16 mouse cellular contexts compared by ENCODE assay signal in genomic region chr12:84402923-84403322, GRCm38 (mm10). TPM values are rescaled to one million over a fixed set of nuclear protein-coding genes. Genes with fewer than 3 reads are reported as not detected.
A peak's percentile ranks its signal among the peaks of the same experiment; 100 is the strongest.
DNase-seq lines count a peak whose midpoint lies in the region; ATAC-seq and TF ChIP-seq lines count a peak whose summit lies in the region.
"Had no signal": no experiment of that assay in that cellular context is flagged by ENCODE, and none has a peak within 500 bp of the region (broad histone marks: within the 10 kb centered on the region; RNA-seq: fewer than 3 reads in every experiment).

No protein-coding gene starts in this region.

- peak; percentile 44; the same call in 1 of the 2 replicates for ATAC-seq in heart, postnatal 0 days (ENCODE audit: insufficient read depth, low read depth)
- ATAC-seq in intestine, postnatal 0 days: peak; percentile 20; the same call in 1 of the 2 replicates
- peak; percentile 69 for ATAC-seq in kidney, postnatal 0 days (replicated peaks; ENCODE audit: low FRiP score, low read depth)
- ATAC-seq in stomach, postnatal 0 days (ENCODE audit: low FRiP score, low TSS enrichment): no peak

- no peak overlapping the region for H3K4me2 ChIP-seq in heart, postnatal 0 days (ENCODE audit: low read depth, low read length)
- peak overlapping the region; percentile 35 for H3K4me2 ChIP-seq in intestine, postnatal 0 days (replicated peaks; ENCODE audit: low read depth)
- 0 out of 2 replicates have a peak overlapping the region, but pooled peaks have one; percentile 27 for H3K4me2 ChIP-seq in kidney, postnatal 0 days (ENCODE audit: low read length)
- H3K4me2 ChIP-seq in stomach, postnatal 0 days (replicated peaks; ENCODE audit: low read depth): no peak overlapping the region
- H3K4me2 ChIP-seq: forebrain, embryonic 12.5 days; heart, embryonic 11.5 days; neural tube, embryonic 12.5 days had no signal

- no peak for TF ChIP-seq CTCF in heart, postnatal 0 days (IDR thresholded peaks at IDR 0.05; ENCODE audit: low read depth)
- TF ChIP-seq CTCF in intestine, postnatal 0 days (IDR thresholded peaks at IDR 0.05; ENCODE audit: low read depth): no peak
- TF ChIP-seq CTCF in kidney, postnatal 0 days (IDR thresholded peaks at IDR 0.05; ENCODE audit: low read depth): no peak
- no peak for TF ChIP-seq CTCF in stomach, postnatal 0 days (IDR thresholded peaks at IDR 0.05; ENCODE audit: low read depth)

- no peak for TF ChIP-seq EP300 in heart, postnatal 0 days (IDR thresholded peaks at IDR 0.05; ENCODE audit: low read depth)
- TF ChIP-seq EP300 in stomach, postnatal 0 days (optimal IDR thresholded peaks at IDR 0.05): no peak

- intact Hi-C loops in heart, postnatal 14 days (cut with DNase I): no loop called here

- no peak for DNase-seq in heart, postnatal 0 days (ENCODE audit: low spot score)
- DNase-seq in heart, postnatal 14 days: no peak
- DNase-seq in kidney, postnatal 0 days (ENCODE audit: low spot score): peak; percentile 39
- no peak for DNase-seq in stomach, postnatal 0 days (ENCODE audit: low spot score)
- DNase-seq in gastrocnemius, postnatal 4 days (ENCODE audit: low spot score in 2 of 2): no peak
- DNase-seq in right cerebral cortex, postnatal 14 days: no peak
- DNase-seq: adrenal gland, adult 2 months; cerebellum, adult 11 months; cerebellum, postnatal 14 days; gastrocnemius, postnatal 36 days; thymus, postnatal 14 days had no signal

- H3K9me3 ChIP-seq in heart, postnatal 0 days (replicated peaks; ENCODE audit: control insufficient read depth, low read length): no peaks in the 10 kb centered on the region
- H3K9me3 ChIP-seq in intestine, postnatal 0 days (ENCODE audit: control insufficient read depth): no peaks in the 10 kb centered on the region
- no peaks in the 10 kb centered on the region for H3K9me3 ChIP-seq in kidney, postnatal 0 days (replicated peaks; ENCODE audit: low read length)
- no peaks in the 10 kb centered on the region for H3K9me3 ChIP-seq in stomach, postnatal 0 days (ENCODE audit: control insufficient read depth, low read length)
- H3K9me3 ChIP-seq: forebrain, embryonic 12.5 days; neural tube, embryonic 12.5 days had no signal

- no peaks in the 10 kb centered on the region for H3K36me3 ChIP-seq in heart, postnatal 0 days (replicated peaks; ENCODE audit: control insufficient read depth, insufficient read depth, low read length)
- no peaks in the 10 kb centered on the region for H3K36me3 ChIP-seq in intestine, postnatal 0 days (ENCODE audit: control insufficient read depth, insufficient read depth)
- H3K36me3 ChIP-seq in kidney, postnatal 0 days (ENCODE audit: insufficient read depth, low read length): no peaks in the 10 kb centered on the region
- H3K36me3 ChIP-seq in stomach, postnatal 0 days (ENCODE audit: control insufficient read depth, insufficient read depth, low read length): no peaks in the 10 kb centered on the region
- H3K36me3 ChIP-seq: forebrain, embryonic 12.5 days; neural tube, embryonic 12.5 days had no signal

- H3K4me1 ChIP-seq in heart, postnatal 0 days (ENCODE audit: control insufficient read depth, insufficient read depth): no peaks in the 10 kb centered on the region
- no peaks in the 10 kb centered on the region for H3K4me1 ChIP-seq in intestine, postnatal 0 days (replicated peaks; ENCODE audit: control insufficient read depth, insufficient read depth, low read length)
- H3K4me1 ChIP-seq in kidney, postnatal 0 days (replicated peaks; ENCODE audit: insufficient read depth, low read length): 0 out of 2 replicates have a peak, but pooled peaks cover 3% of the 10 kb centered on the region
- H3K4me1 ChIP-seq in stomach, postnatal 0 days (replicated peaks; ENCODE audit: control insufficient read depth, insufficient read depth): no peaks in the 10 kb centered on the region

- no peak overlapping the region for H3K27ac ChIP-seq in heart, postnatal 0 days (ENCODE audit: low read depth)
- H3K27ac ChIP-seq in intestine, postnatal 0 days (ENCODE audit: low read depth, low read length): peak overlapping the region; percentile 42
- H3K27ac ChIP-seq in kidney, postnatal 0 days: peak overlapping the region; percentile 73
- H3K27ac ChIP-seq in stomach, postnatal 0 days (replicated peaks): peak overlapping the region; percentile 35; the same call in 1 of the 2 replicates
- H3K27ac ChIP-seq: forebrain, embryonic 12.5 days; neural tube, embryonic 12.5 days had no signal

- no peak overlapping the region for H3K9ac ChIP-seq in heart, postnatal 0 days (replicated peaks; ENCODE audit: low read depth, low read length)
- no peak overlapping the region for H3K9ac ChIP-seq in intestine, postnatal 0 days (ENCODE audit: low read depth, low read length)
- H3K9ac ChIP-seq in kidney, postnatal 0 days (ENCODE audit: low read depth, low read length): no peak overlapping the region
- no peak overlapping the region for H3K9ac ChIP-seq in stomach, postnatal 0 days (ENCODE audit: low read length)
- H3K9ac ChIP-seq: forebrain, embryonic 12.5 days; neural tube, embryonic 12.5 days had no signal

- WGBS in heart, postnatal 0 days: 44% methylated on average over 9 of the region's 9 CpGs
- 39% methylated on average over 9 of the region's 9 CpGs for WGBS in intestine, postnatal 0 days
- WGBS in kidney, postnatal 0 days: 37% methylated on average over 9 of the region's 9 CpGs
- WGBS in stomach, postnatal 0 days: 64% methylated on average over 9 of the region's 9 CpGs

- no peak overlapping the region for H3K4me3 ChIP-seq in heart, postnatal 0 days (ENCODE audit: low read depth, low read length)
- H3K4me3 ChIP-seq in intestine, postnatal 0 days (ENCODE audit: low read depth, low read length): no peak overlapping the region
- no peak overlapping the region for H3K4me3 ChIP-seq in kidney, postnatal 0 days (replicated peaks; ENCODE audit: low read depth, low read length)
- H3K4me3 ChIP-seq in stomach, postnatal 0 days (ENCODE audit: low read depth, low read length): no peak overlapping the region
- H3K4me3 ChIP-seq: forebrain, embryonic 12.5 days; neural tube, embryonic 12.5 days had no signal

- H3K27me3 ChIP-seq in heart, postnatal 0 days (ENCODE audit: control insufficient read depth, insufficient read depth, low read length): no peaks in the 10 kb centered on the region
- no peaks in the 10 kb centered on the region for H3K27me3 ChIP-seq in intestine, postnatal 0 days (replicated peaks; ENCODE audit: control insufficient read depth, insufficient read depth, low read length)
- H3K27me3 ChIP-seq in kidney, postnatal 0 days (ENCODE audit: insufficient read depth, low read length): no peaks in the 10 kb centered on the region
- no peaks in the 10 kb centered on the region for H3K27me3 ChIP-seq in stomach, postnatal 0 days (ENCODE audit: control insufficient read depth, insufficient read depth, low read length)
- H3K27me3 ChIP-seq: CH12.LX; forebrain, embryonic 12.5 days; neural tube, embryonic 12.5 days had no signal

RNA-seq across cellular contexts. Expression of gene Entpd5, which starts 5.9 kb away (rescaled TPM):
- 37.6 and 59.8 TPM in 2 replicates for total RNA-seq in heart, postnatal 0 days (2014; rRNA removed; ENCODE audit: low replicate concordance)
- 37.5 and 40.5 TPM in 2 replicates for polyA plus RNA-seq in heart, postnatal 0 days (2015; fragmentation: Nextera tagmentation; extraction: Ambion mirVana)
- total RNA-seq in heart, postnatal 14 days (2021): 10 to 100 TPM; 52.4 to 56.6 TPM
- 54.4 and 56.5 TPM in 2 replicates for polyA plus RNA-seq in intestine, postnatal 0 days (2015; fragmentation: Nextera tagmentation; extraction: Ambion mirVana)
- polyA plus RNA-seq in kidney, postnatal 0 days (2015; fragmentation: Nextera tagmentation; extraction: Ambion mirVana): 85.5 and 99.1 TPM in 2 replicates
- 44.8 and 48.8 TPM in 2 replicates for polyA plus RNA-seq in stomach, postnatal 0 days (2015; fragmentation: Nextera tagmentation; extraction: Ambion mirVana)
- total RNA-seq in gastrocnemius, postnatal 4 days (2021): 10 to 100 TPM in 1 of 2 experiments, 1 to 10 TPM in 1; 9.9 to 10.9 TPM

RNA-seq across cellular contexts. Expression of gene Bbof1, which starts 5.9 kb away (rescaled TPM):
- total RNA-seq in heart, postnatal 0 days (2014; rRNA removed; ENCODE audit: low replicate concordance): 0.04 TPM in 1 of 2 replicates, not detected in the other
- polyA plus RNA-seq in heart, postnatal 0 days (2015; fragmentation: Nextera tagmentation; extraction: Ambion mirVana): 1.3 and 2.3 TPM in 2 replicates
- total RNA-seq in heart, postnatal 14 days (2021): 1 to 10 TPM; 1.7 to 1.9 TPM
- 0.42 and 0.53 TPM in 2 replicates for polyA plus RNA-seq in intestine, postnatal 0 days (2015; fragmentation: Nextera tagmentation; extraction: Ambion mirVana)
- 1.3 and 1.4 TPM in 2 replicates for polyA plus RNA-seq in kidney, postnatal 0 days (2015; fragmentation: Nextera tagmentation; extraction: Ambion mirVana)
- 0.68 and 0.74 TPM in 2 replicates for polyA plus RNA-seq in stomach, postnatal 0 days (2015; fragmentation: Nextera tagmentation; extraction: Ambion mirVana)
- total RNA-seq in gastrocnemius, postnatal 4 days (2021): 1 to 10 TPM in 1 of 2 experiments, under 1 TPM in 1; 0.54 to 1.1 TPM
- polyA plus RNA-seq: adrenal gland, adult 2 months had no signal

RNA-seq across cellular contexts. Expression of gene Rnf113a2, which starts 14.1 kb away (rescaled TPM):
- 9.4 and 14.1 TPM in 2 replicates for total RNA-seq in heart, postnatal 0 days (2014; rRNA removed; ENCODE audit: low replicate concordance)
- 20.9 and 22.1 TPM in 2 replicates for polyA plus RNA-seq in heart, postnatal 0 days (2015; fragmentation: Nextera tagmentation; extraction: Ambion mirVana)
- 1 to 10 TPM; 7.4 to 10.0 TPM for total RNA-seq in heart, postnatal 14 days (2021)
- polyA plus RNA-seq in intestine, postnatal 0 days (2015; fragmentation: Nextera tagmentation; extraction: Ambion mirVana): 17.4 and 18.7 TPM in 2 replicates
- polyA plus RNA-seq in kidney, postnatal 0 days (2015; fragmentation: Nextera tagmentation; extraction: Ambion mirVana): 28.4 and 28.8 TPM in 2 replicates
- 21.6 and 22.0 TPM in 2 replicates for polyA plus RNA-seq in stomach, postnatal 0 days (2015; fragmentation: Nextera tagmentation; extraction: Ambion mirVana)
- total RNA-seq in gastrocnemius, postnatal 4 days (2021): 1 to 10 TPM; 8.5 to 8.7 TPM

RNA-seq across cellular contexts. Expression of gene Fam161b, which starts 41.3 kb away (rescaled TPM):
- total RNA-seq in heart, postnatal 0 days (2014; rRNA removed; ENCODE audit: low replicate concordance): 3.4 and 4.0 TPM in 2 replicates
- 5.6 and 6.0 TPM in 2 replicates for polyA plus RNA-seq in heart, postnatal 0 days (2015; fragmentation: Nextera tagmentation; extraction: Ambion mirVana)
- total RNA-seq in heart, postnatal 14 days (2021): 10 to 100 TPM in 1 of 2 experiments, 1 to 10 TPM in 1; 7.8 to 10.0 TPM
- polyA plus RNA-seq in intestine, postnatal 0 days (2015; fragmentation: Nextera tagmentation; extraction: Ambion mirVana): 0.91 and 1.4 TPM in 2 replicates
- polyA plus RNA-seq in kidney, postnatal 0 days (2015; fragmentation: Nextera tagmentation; extraction: Ambion mirVana): 2.0 and 2.1 TPM in 2 replicates
- 0.72 and 0.88 TPM in 2 replicates for polyA plus RNA-seq in stomach, postnatal 0 days (2015; fragmentation: Nextera tagmentation; extraction: Ambion mirVana)
- total RNA-seq in gastrocnemius, postnatal 4 days (2021): 1 to 10 TPM in 1 of 2 experiments, under 1 TPM in 1; 0.96 to 1.4 TPM

RNA-seq across cellular contexts. Expression of gene Coq6, which starts 41.5 kb away (rescaled TPM):
- 271 and 278 TPM in 2 replicates for total RNA-seq in heart, postnatal 0 days (2014; rRNA removed; ENCODE audit: low replicate concordance)
- 102 and 105 TPM in 2 replicates for polyA plus RNA-seq in heart, postnatal 0 days (2015; fragmentation: Nextera tagmentation; extraction: Ambion mirVana)
- total RNA-seq in heart, postnatal 14 days (2021): 100 to 1,000 TPM in 1 of 2 experiments, 10 to 100 TPM in 1; 93.8 to 100 TPM
- polyA plus RNA-seq in intestine, postnatal 0 days (2015; fragmentation: Nextera tagmentation; extraction: Ambion mirVana): 21.5 and 23.2 TPM in 2 replicates
- polyA plus RNA-seq in kidney, postnatal 0 days (2015; fragmentation: Nextera tagmentation; extraction: Ambion mirVana): 36.0 and 40.9 TPM in 2 replicates
- 27.1 and 27.6 TPM in 2 replicates for polyA plus RNA-seq in stomach, postnatal 0 days (2015; fragmentation: Nextera tagmentation; extraction: Ambion mirVana)
- 10 to 100 TPM; 35.5 to 35.7 TPM for total RNA-seq in gastrocnemius, postnatal 4 days (2021)

Comparison
In these comparisons a context has a peak if more than half of its experiments do, and no peak if none do; other contexts are left out.
1. H3K4me2 ChIP-seq: peak in intestine, postnatal 0 days (single experiment) and kidney, postnatal 0 days (single experiment); none in heart, postnatal 0 days (single experiment) and stomach, postnatal 0 days (single experiment).